Mouse (Mus musculus) embryonic facial prominence, embryonic 11.5 days (tissue): Measurements from ENCODE around the gene Chd3. TPM values are rescaled to one million over a fixed set of nuclear protein-coding genes. Genes with fewer than 3 reads are reported as not detected.

Experiments used
- ATAC-seq: fragments of 200-750 bp; cut with Nextera tagmentation; replicated peaks from 2 replicates; pipeline ENCODE4 v1.8.0; 2017; ENCODE audit warnings: low read depth; ENCODE audit not compliant: insufficient number of reproducible peaks, low FRiP score, low TSS enrichment
- DNase-seq: peaks from one replicate; pipeline ENCODE4 v3.0.0-alpha.2; 2015; ENCODE audit warnings: low spot score
- H3K27ac ChIP-seq: fragments of 300-500 bp; sonication (generic); replicated peaks from 2 replicates; pipeline ENCODE4 v1.5.1; 2014; ENCODE audit warnings: mild to moderate bottlenecking, low read depth, low read length, control low read depth
- H3K27me3 ChIP-seq: fragments of 300-500 bp; sonication (generic); 2 replicates; pipeline ENCODE4 v1.6.1; 2014; ENCODE audit warnings: mild to moderate bottlenecking, low read length, moderate library complexity, mixed read lengths; ENCODE audit not compliant: control insufficient read depth, insufficient read depth
- H3K36me3 ChIP-seq: fragments of 300-500 bp; sonication (generic); replicated peaks from 2 replicates; pipeline ENCODE4 v1.6.1; 2014; ENCODE audit warnings: low read depth, mild to moderate bottlenecking, low read length, moderate library complexity, mixed read lengths; ENCODE audit not compliant: control insufficient read depth, insufficient read depth
- H3K4me1 ChIP-seq: fragments of 300-500 bp; sonication (generic); 2 replicates; pipeline ENCODE4 v1.6.1; 2014; ENCODE audit warnings: low read length, mixed read lengths; ENCODE audit not compliant: control insufficient read depth, insufficient read depth
- H3K4me2 ChIP-seq: fragments of 300-500 bp; sonication (generic); 2 replicates; pipeline ENCODE4 v1.6.1; 2014; ENCODE audit warnings: low read depth, mild to moderate bottlenecking, control low read depth, low read length, moderate library complexity
- H3K4me3 ChIP-seq: fragments of 300-500 bp; sonication (generic); 2 replicates; pipeline ENCODE4 v1.5.1; 2014; ENCODE audit warnings: low read depth, low read length, control low read depth
- H3K9ac ChIP-seq: fragments of 300-500 bp; sonication (generic); replicated peaks from 2 replicates; pipeline ENCODE4 v1.6.1; 2014; ENCODE audit warnings: mild to moderate bottlenecking, control low read depth, low read length
- H3K9me3 ChIP-seq: fragments of 300-500 bp; sonication (generic); replicated peaks from 2 replicates; pipeline ENCODE4 v1.6.1; 2016; ENCODE audit warnings: mild to moderate bottlenecking, low read length, inconsistent platforms, mixed read lengths; ENCODE audit not compliant: control insufficient read depth
- WGBS: fragments of 180-500 bp; shearing (Covaris S2); extraction: QIAGEN DNeasy Blood & Tissue Kit; methylation state at CpG from one replicate; pipeline ENCODE4 v1.1.7; 2014; 5-methylcytosine and 5-hydroxymethylcytosine counted together
- polyA plus RNA-seq: library from polyadenylated mRNA; unstranded; fragments of >200 nt; fragmentation: Nextera tagmentation; extraction: Ambion mirVana; gene quantifications from 2 replicates; pipeline ENCODE4 v1.2.1, GENCODE M21; 2014

The Chd3 gene
- polyA plus RNA-seq, 1 experiment from 2014 or later, result 52.1 TPM

GRCm38 (mm10) chr11:69373223-69373965, 4.2 kb upstream of the Chd3 start:
- Histone ChIP-seq H3K27me3 (no peaks in the 10 kb centered on the region), H3K9me3 (no peaks in the 10 kb centered on the region), H3K9ac (no peak overlapping the region), H3K4me2 (no peak overlapping the region), H3K27ac (no peak overlapping the region), H3K36me3 (no peaks in the 10 kb centered on the region; the same call in 1 of the 2 replicates), H3K4me3 (no peak overlapping the region), H3K4me1 (no peaks in the 10 kb centered on the region)
- 88% methylated on average over 16 of the region's 16 CpGs for WGBS
- ATAC-seq, result no peak
- no peak for DNase-seq

GRCm38 (mm10) chr11:69372780-69373170, 3.6 kb upstream of the Chd3 start:
- DNase-seq (no peak), ATAC-seq (no peak)
- Histone ChIP-seq H3K27me3 (no peaks in the 10 kb centered on the region), H3K36me3 (no peaks in the 10 kb centered on the region; the same call in 1 of the 2 replicates), H3K9me3 (no peaks in the 10 kb centered on the region), H3K4me2 (no peak overlapping the region), H3K4me1 (no peaks in the 10 kb centered on the region; the same call in 1 of the 2 replicates), H3K9ac (no peak overlapping the region), H3K27ac (no peak overlapping the region), H3K4me3 (no peak overlapping the region)
- 66% methylated on average over 3 of the region's 3 CpGs for WGBS

GRCm38 (mm10) chr11:69372056-69372779, 3.0 kb upstream of the Chd3 start:
- DNase-seq, result no peak
- Histone ChIP-seq H3K4me1 (no peaks in the 10 kb centered on the region; the same call in 1 of the 2 replicates), H3K27ac (peak overlapping the region; percentile 9; the same call in 1 of the 2 replicates), H3K36me3 (no peaks in the 10 kb centered on the region; the same call in 1 of the 2 replicates), H3K9me3 (no peaks in the 10 kb centered on the region), H3K4me2 (peak overlapping the region; percentile 16), H3K4me3 (no peak overlapping the region), H3K9ac (no peak overlapping the region), H3K27me3 (no peaks in the 10 kb centered on the region)
- WGBS, result 60% methylated on average over 12 of the region's 12 CpGs
- ATAC-seq, result no peak

GRCm38 (mm10) chr11:69371601-69372000, 2.4 kb upstream of the Chd3 start:
- peak overlapping the region; percentile 16 for H3K4me2 ChIP-seq
- H3K27ac ChIP-seq, result 0 out of 2 replicates have a peak overlapping the region, but pooled peaks have one; percentile 8
- ATAC-seq (no peak), DNase-seq (no peak)
- 39% methylated on average over 12 of the region's 12 CpGs for WGBS
- no peak overlapping the region for H3K4me3 ChIP-seq
- no peaks in the 10 kb centered on the region; the same call in 1 of the 2 replicates for H3K36me3 ChIP-seq
- H3K27me3 ChIP-seq, result no peaks in the 10 kb centered on the region
- no peaks in the 10 kb centered on the region; the same call in 1 of the 2 replicates for H3K4me1 ChIP-seq
- peak overlapping the region; percentile 32; the same call in 1 of the 2 replicates for H3K9ac ChIP-seq
- no peaks in the 10 kb centered on the region for H3K9me3 ChIP-seq

GRCm38 (mm10) chr11:69370817-69371215, 1.6 kb upstream of the Chd3 start:
- 18% methylated on average over 9 of the region's 9 CpGs for WGBS
- H3K27ac ChIP-seq, result peak overlapping the region; percentile 41
- H3K9me3 ChIP-seq, result no peaks in the 10 kb centered on the region
- H3K27me3 ChIP-seq, result no peaks in the 10 kb centered on the region
- DNase-seq, result no peak
- ATAC-seq, result no peak
- no peaks in the 10 kb centered on the region; the same call in 1 of the 2 replicates for H3K36me3 ChIP-seq
- peak overlapping the region; percentile 10; the same call in 1 of the 2 replicates for H3K4me3 ChIP-seq
- H3K9ac ChIP-seq, result peak overlapping the region; percentile 39
- peak overlapping the region; percentile 29; the same call in 1 of the 2 replicates for H3K4me2 ChIP-seq
- no peaks in the 10 kb centered on the region; the same call in 1 of the 2 replicates for H3K4me1 ChIP-seq

GRCm38 (mm10) chr11:69369990-69370816, 997 bp upstream of the Chd3 start:
- no peaks in the 10 kb centered on the region for H3K9me3 ChIP-seq
- DNase-seq (peak; percentile 21), ATAC-seq (no peak)
- no peaks in the 10 kb centered on the region for H3K27me3 ChIP-seq
- peak overlapping the region; percentile 99 for H3K4me3 ChIP-seq
- peak overlapping the region; percentile 90 for H3K4me2 ChIP-seq
- H3K36me3 ChIP-seq, result no peaks in the 10 kb centered on the region; the same call in 1 of the 2 replicates
- H3K4me1 ChIP-seq, result peaks cover 4% of the 10 kb centered on the region
- H3K27ac ChIP-seq, result peak overlapping the region; percentile 99
- peak overlapping the region; percentile 100 for H3K9ac ChIP-seq
- WGBS, result 27% methylated on average over 2 of the region's 2 CpGs

- Histone ChIP-seq H3K27me3 (no peaks in the 10 kb centered on the region), H3K4me3 (peak overlapping the region; percentile 99), H3K36me3 (peaks cover 1% of the 10 kb centered on the region), H3K27ac (peak overlapping the region; percentile 99), H3K4me2 (peak overlapping the region; percentile 90), H3K9me3 (no peaks in the 10 kb centered on the region), H3K9ac (peak overlapping the region; percentile 100), H3K4me1 (peaks cover 13% of the 10 kb centered on the region)
- ATAC-seq (0 out of 2 replicates have a peak, but pooled peaks have one; percentile 2), DNase-seq (peak; percentile 53)
- 0% methylated on average over 56 of the region's 106 CpGs for WGBS
Measured at GRCm38 (mm10) chr11:69368356-69369214, 621 bp downstream of the Chd3 start.
